Mouse (Mus musculus) embryonic fibroblast, embryonic 13.5 days (primary cell): ENCODE measurements around the gene Cdc42ep2.

Experiments used
- CTCF ChIP-seq: IDR thresholded peaks from 2 replicates; pipeline ENCODE4 v1.5.1; 2011; ENCODE audit warnings: mild to moderate bottlenecking, control low read depth, low read length, moderate library complexity, borderline replicate concordance; ENCODE audit not compliant: insufficient read depth
- POLR2A ChIP-seq: IDR thresholded peaks from 2 replicates; pipeline ENCODE4 v1.6.1; 2011; ENCODE audit warnings: low read depth, mild to moderate bottlenecking, control low read depth, low read length, moderate library complexity

DNA sequence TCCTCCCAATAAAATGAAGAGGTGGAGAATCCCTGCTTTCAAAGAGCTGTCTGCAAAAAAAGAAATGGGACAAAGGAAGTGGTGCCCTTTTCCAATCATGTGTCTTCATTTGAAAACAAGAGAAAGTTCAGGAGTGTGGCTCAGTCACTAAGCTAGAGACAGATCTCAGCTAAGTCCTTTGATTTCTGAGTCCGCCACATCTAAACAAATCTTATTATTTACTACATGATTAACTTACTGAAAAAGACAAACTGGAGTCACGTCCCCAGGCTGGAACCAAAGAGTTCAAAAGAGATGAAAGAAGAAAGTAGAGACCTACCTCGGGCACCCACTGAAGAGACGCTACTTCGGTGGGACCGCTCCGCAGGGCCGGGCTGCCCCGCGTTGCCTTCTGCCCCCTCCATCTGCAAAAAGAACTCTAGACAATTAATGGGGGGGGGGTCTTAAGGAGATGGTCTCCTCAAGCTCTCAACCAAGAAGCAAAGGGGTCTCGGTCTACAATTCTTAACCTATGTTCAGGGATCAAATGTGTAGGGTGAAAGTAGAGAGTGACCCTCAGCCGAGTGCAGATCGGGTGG lies 50.1 kb downstream of the Cdc42ep2 start:
- TF ChIP-seq CTCF, result no peak
- no peak for TF ChIP-seq POLR2A
